Mouse (Mus musculus) embryonic facial prominence, embryonic 11.5 days (tissue): ENCODE measurements at regions not wholly inside any gene's neighbourhood (a gene's known extent, or its start where the extent isn't known, plus 50 kb on each side); places are given as distances from the start of the nearest gene placed in this dataset.

Experiments used
- ATAC-seq: fragments of 200-750 bp; cut with Nextera tagmentation; replicated peaks from 2 replicates; pipeline ENCODE4 v1.8.0; 2017; ENCODE audit warnings: low read depth; ENCODE audit not compliant: insufficient number of reproducible peaks, low FRiP score, low TSS enrichment
- DNase-seq: peaks from one replicate; pipeline ENCODE4 v3.0.0-alpha.2; 2015; ENCODE audit warnings: low spot score
- H3K27ac ChIP-seq: fragments of 300-500 bp; sonication (generic); replicated peaks from 2 replicates; pipeline ENCODE4 v1.5.1; 2014; ENCODE audit warnings: mild to moderate bottlenecking, low read depth, low read length, control low read depth
- H3K27me3 ChIP-seq: fragments of 300-500 bp; sonication (generic); 2 replicates; pipeline ENCODE4 v1.6.1; 2014; ENCODE audit warnings: mild to moderate bottlenecking, low read length, moderate library complexity, mixed read lengths; ENCODE audit not compliant: control insufficient read depth, insufficient read depth
- H3K36me3 ChIP-seq: fragments of 300-500 bp; sonication (generic); replicated peaks from 2 replicates; pipeline ENCODE4 v1.6.1; 2014; ENCODE audit warnings: low read depth, mild to moderate bottlenecking, low read length, moderate library complexity, mixed read lengths; ENCODE audit not compliant: control insufficient read depth, insufficient read depth
- H3K4me1 ChIP-seq: fragments of 300-500 bp; sonication (generic); 2 replicates; pipeline ENCODE4 v1.6.1; 2014; ENCODE audit warnings: low read length, mixed read lengths; ENCODE audit not compliant: control insufficient read depth, insufficient read depth
- H3K4me2 ChIP-seq: fragments of 300-500 bp; sonication (generic); 2 replicates; pipeline ENCODE4 v1.6.1; 2014; ENCODE audit warnings: low read depth, mild to moderate bottlenecking, control low read depth, low read length, moderate library complexity
- H3K4me3 ChIP-seq: fragments of 300-500 bp; sonication (generic); 2 replicates; pipeline ENCODE4 v1.5.1; 2014; ENCODE audit warnings: low read depth, low read length, control low read depth
- H3K9ac ChIP-seq: fragments of 300-500 bp; sonication (generic); replicated peaks from 2 replicates; pipeline ENCODE4 v1.6.1; 2014; ENCODE audit warnings: mild to moderate bottlenecking, control low read depth, low read length
- H3K9me3 ChIP-seq: fragments of 300-500 bp; sonication (generic); replicated peaks from 2 replicates; pipeline ENCODE4 v1.6.1; 2016; ENCODE audit warnings: mild to moderate bottlenecking, low read length, inconsistent platforms, mixed read lengths; ENCODE audit not compliant: control insufficient read depth
- WGBS: fragments of 180-500 bp; shearing (Covaris S2); extraction: QIAGEN DNeasy Blood & Tissue Kit; methylation state at CpG from one replicate; pipeline ENCODE4 v1.1.7; 2014; 5-methylcytosine and 5-hydroxymethylcytosine counted together

DNA sequence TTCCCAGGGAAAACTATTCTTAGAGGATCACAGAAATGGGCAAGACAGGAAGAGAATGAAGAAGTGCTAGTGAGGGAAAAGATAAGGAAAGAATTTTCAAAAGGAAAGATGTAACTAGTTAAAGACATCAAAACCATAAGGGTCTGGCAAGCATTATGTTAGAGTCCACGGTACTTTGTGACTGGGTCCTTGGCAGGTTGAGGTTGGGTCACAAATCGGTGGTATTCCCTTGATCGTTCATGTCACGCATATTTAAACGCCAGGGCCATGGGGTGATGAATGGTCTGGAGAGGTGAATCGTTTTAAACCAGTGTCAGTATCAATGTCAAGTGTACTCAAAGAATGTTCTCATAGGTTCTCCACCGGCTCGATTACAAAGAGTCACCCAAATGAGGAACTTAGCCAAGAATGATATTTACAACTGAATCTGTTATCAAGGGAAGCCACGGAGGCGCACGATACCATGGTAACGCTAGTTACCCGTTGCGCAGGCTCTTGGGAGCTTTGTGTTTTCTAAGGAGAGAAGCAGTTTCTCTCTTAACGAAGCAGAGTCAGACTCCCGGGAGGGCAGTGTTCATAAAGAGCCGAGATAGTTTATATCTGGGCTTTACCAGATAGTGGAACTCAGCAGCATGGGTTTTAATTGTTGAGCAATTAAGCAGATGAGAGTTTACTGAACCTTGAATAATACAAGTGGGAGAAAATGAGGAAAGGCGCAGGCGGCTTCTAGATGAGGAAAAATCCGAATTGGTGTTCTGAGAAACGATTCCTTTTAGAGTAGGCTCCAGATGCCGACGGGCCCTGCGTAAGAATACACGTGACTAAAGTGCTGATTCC, 124.0 kb downstream of the Cdc42ep3 start:
- DNase-seq (no peak), ATAC-seq (no peak)
- Histone ChIP-seq H3K4me3 (no peak overlapping the region), H3K36me3 (no peaks in the 10 kb centered on the region), H3K4me2 (no peak overlapping the region), H3K27ac (no peak overlapping the region), H3K9ac (no peak overlapping the region), H3K4me1 (no peaks in the 10 kb centered on the region), H3K27me3 (no peaks in the 10 kb centered on the region), H3K9me3 (no peaks in the 10 kb centered on the region)
- 80% methylated on average over 25 of the region's 25 CpGs for WGBS

DNA sequence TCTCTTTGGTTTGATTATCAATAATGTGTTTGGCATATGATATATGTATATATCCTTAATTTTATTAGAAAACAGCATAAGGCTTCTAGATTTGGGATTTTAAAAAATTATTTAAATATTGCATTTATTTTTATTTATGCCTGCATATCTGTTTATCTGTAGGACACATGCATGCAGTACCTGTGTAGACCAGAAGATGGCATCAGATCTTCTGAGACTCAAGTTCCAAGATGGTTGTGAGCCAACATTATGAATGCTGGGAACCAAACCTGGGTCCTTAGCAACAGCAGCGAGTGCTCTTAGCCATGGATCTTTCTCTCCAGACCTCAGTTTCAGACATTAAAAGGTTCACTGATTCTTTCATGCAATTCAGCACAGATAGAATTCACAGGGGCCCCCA, 148.3 kb downstream of the Cdc42ep3 start:
- ATAC-seq, result no peak
- WGBS, result 93% methylated on average over 1 of the region's 1 CpGs
- no peak overlapping the region for H3K9ac ChIP-seq

GRCm38 (mm10) chr17:79206111-79206510, 148.8 kb downstream of the Cdc42ep3 start:
- no peaks in the 10 kb centered on the region for H3K4me1 ChIP-seq
- 78% methylated on average over 4 of the region's 4 CpGs for WGBS
- H3K9ac ChIP-seq, result no peak overlapping the region
- H3K27ac ChIP-seq, result no peak overlapping the region
- no peak overlapping the region for H3K4me2 ChIP-seq
- H3K27me3 ChIP-seq, result no peaks in the 10 kb centered on the region
- no peak for ATAC-seq
- DNase-seq, result no peak
- H3K36me3 ChIP-seq, result no peaks in the 10 kb centered on the region
- H3K9me3 ChIP-seq, result 0 out of 2 replicates have a peak, but pooled peaks cover 2% of the 10 kb centered on the region
- no peak overlapping the region for H3K4me3 ChIP-seq

More for the DNA sequence above, 148.3 kb downstream of the Cdc42ep3 start:
- 0 out of 2 replicates have a peak, but pooled peaks cover 2% of the 10 kb centered on the region for H3K9me3 ChIP-seq
- no peaks in the 10 kb centered on the region for H3K4me1 ChIP-seq
- H3K27ac ChIP-seq, result no peak overlapping the region
- H3K27me3 ChIP-seq, result no peaks in the 10 kb centered on the region
- no peak overlapping the region for H3K4me3 ChIP-seq
- no peak for DNase-seq
- H3K36me3 ChIP-seq, result no peaks in the 10 kb centered on the region
- H3K4me2 ChIP-seq, result no peak overlapping the region

DNA sequence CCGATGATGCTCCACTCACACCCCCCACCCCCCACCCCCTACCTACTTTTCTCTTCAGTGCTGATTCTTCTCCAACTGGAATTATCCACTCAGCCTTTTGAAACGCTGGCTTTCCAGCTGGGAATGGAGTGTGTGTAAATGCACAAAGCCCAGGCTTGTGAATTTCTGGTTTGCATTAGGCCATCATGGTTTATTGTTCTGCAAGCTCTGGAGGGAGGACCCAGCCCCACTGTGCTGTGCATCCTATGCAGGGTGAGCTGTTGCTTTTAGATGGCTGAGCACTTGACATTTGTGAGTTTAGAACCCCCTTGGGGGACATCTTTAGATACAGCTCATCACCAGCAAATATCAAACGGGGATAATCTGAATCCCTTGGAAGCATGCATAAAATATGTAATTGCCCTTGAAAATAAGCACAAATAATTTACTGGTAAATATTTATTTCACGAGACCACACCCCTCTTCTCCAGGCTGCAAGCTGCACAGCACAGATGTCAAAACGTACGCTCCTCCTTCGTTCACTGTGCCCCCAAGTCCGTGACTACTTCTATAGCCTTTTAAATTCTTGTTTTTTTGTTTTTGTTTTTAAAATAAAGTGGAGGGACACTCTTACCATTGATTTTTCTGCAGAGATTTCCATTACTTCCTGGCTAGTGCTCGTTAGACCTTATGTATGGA, 148.2 kb downstream of the Qpct start:
- Histone ChIP-seq H3K36me3 (no peaks in the 10 kb centered on the region), H3K9ac (no peak overlapping the region; the same call in 1 of the 2 replicates), H3K4me2 (no peak overlapping the region), H3K4me1 (no peaks in the 10 kb centered on the region), H3K27ac (no peak overlapping the region; the same call in 1 of the 2 replicates), H3K9me3 (0 out of 2 replicates have a peak, but pooled peaks cover 2% of the 10 kb centered on the region), H3K27me3 (no peaks in the 10 kb centered on the region), H3K4me3 (no peak overlapping the region)
- peak; percentile 59 for DNase-seq
- 0 out of 2 replicates have a peak, but pooled peaks have one; percentile 52 for ATAC-seq
- 53% methylated on average over 9 of the region's 9 CpGs for WGBS

DNA sequence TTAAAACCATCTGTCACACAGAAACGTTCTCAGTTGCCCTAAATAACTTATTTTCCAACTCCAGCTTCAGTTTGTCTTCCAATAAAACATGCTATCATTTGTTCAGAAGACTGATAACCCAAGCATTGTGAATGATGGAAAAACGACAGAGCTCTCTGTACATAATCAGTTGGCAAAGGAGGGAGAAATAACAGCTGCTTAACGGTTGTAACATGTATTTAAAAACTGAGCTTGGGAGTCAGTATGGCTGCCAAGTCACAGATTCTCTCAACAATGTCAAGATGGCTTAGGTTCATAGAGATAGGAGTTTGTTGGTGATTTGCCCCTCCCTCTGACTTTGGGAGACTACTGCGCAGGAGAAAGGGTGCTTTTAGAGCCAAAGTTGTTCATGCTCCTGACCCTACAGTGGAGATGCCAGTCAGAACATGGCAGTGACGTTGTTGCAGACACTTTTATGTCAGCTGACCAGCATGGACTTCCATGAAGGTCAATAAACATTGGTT, 140.2 kb downstream of the Qpct start:
- no peak overlapping the region for H3K9ac ChIP-seq
- no peaks in the 10 kb centered on the region for H3K36me3 ChIP-seq
- DNase-seq (no peak), ATAC-seq (no peak)
- H3K4me2 ChIP-seq, result no peak overlapping the region
- 72% methylated on average over 5 of the region's 5 CpGs for WGBS
- no peaks in the 10 kb centered on the region for H3K27me3 ChIP-seq
- H3K9me3 ChIP-seq, result no peaks in the 10 kb centered on the region
- H3K4me3 ChIP-seq, result no peak overlapping the region
- no peak overlapping the region for H3K27ac ChIP-seq
- no peaks in the 10 kb centered on the region for H3K4me1 ChIP-seq

GRCm38 (mm10) chr17:79188282-79188681, 136.6 kb downstream of the Qpct start:
- ATAC-seq (no peak), DNase-seq (no peak)
- no peak overlapping the region for H3K4me3 ChIP-seq
- no peak overlapping the region for H3K27ac ChIP-seq
- H3K9ac ChIP-seq, result no peak overlapping the region
- H3K4me1 ChIP-seq, result no peaks in the 10 kb centered on the region
- H3K27me3 ChIP-seq, result no peaks in the 10 kb centered on the region
- H3K36me3 ChIP-seq, result no peaks in the 10 kb centered on the region
- 74% methylated on average over 7 of the region's 7 CpGs for WGBS
- H3K9me3 ChIP-seq, result no peaks in the 10 kb centered on the region
- no peak overlapping the region for H3K4me2 ChIP-seq

GRCm38 (mm10) chr17:79180277-79181130, 128.8 kb downstream of the Qpct start:
- 80% methylated on average over 3 of the region's 3 CpGs for WGBS
- Histone ChIP-seq H3K27ac (no peak overlapping the region), H3K9ac (no peak overlapping the region), H3K36me3 (no peaks in the 10 kb centered on the region), H3K4me2 (no peak overlapping the region), H3K4me3 (no peak overlapping the region), H3K9me3 (no peaks in the 10 kb centered on the region), H3K4me1 (no peaks in the 10 kb centered on the region), H3K27me3 (no peaks in the 10 kb centered on the region)
- ATAC-seq, result no peak
- no peak for DNase-seq
